8 mouse cellular contexts compared by ENCODE assay signal in genomic region chr6:129180403-129181169, GRCm38 (mm10). TPM values are rescaled to one million over a fixed set of nuclear protein-coding genes. Genes with fewer than 3 reads are reported as not detected.
DNase-seq lines count a peak whose midpoint lies in the region; ATAC-seq lines count a peak whose summit lies in the region.

Clec2d (plus strand) TSS chr6:129180615.

- peak; percentile 50 for DNase-seq in brain, embryonic 18.5 days (ENCODE audit: low read depth, low spot score)
- DNase-seq in naive thymus-derived CD4-positive, alpha-beta T cell, adult 2 months (ENCODE audit: low read depth), result peak; percentile 97
- DNase-seq in splenic B cell, adult 2 months (ENCODE audit: low read depth, low spot score), result peak; percentile 93

- 10% methylated on average over 15 of the region's 15 CpGs for WGBS in heart, embryonic 11.5 days (ENCODE audit: insufficient replicate concordance)
- WGBS in kidney, embryonic 15.5 days, result 3% methylated on average over 15 of the region's 15 CpGs
- 10% methylated on average over 15 of the region's 15 CpGs for WGBS in liver, embryonic 12.5 days (ENCODE audit: insufficient replicate concordance)

- H3K4me1 ChIP-seq in heart, embryonic 11.5 days (ENCODE audit: control insufficient read depth, insufficient read depth, low read length), result 0 out of 2 replicates have a peak, but pooled peaks cover 2% of the 10 kb centered on the region
- H3K4me1 ChIP-seq in kidney, embryonic 15.5 days, result peaks cover 2% of the 10 kb centered on the region; the same call in 1 of the 2 replicates
- H3K4me1 ChIP-seq in liver, embryonic 12.5 days, result peaks cover 8% of the 10 kb centered on the region; the same call in 1 of the 2 replicates

- H3K9me3 ChIP-seq in heart, embryonic 11.5 days (replicated peaks; ENCODE audit: control insufficient read depth, low read length), result no peaks in the 10 kb centered on the region
- H3K9me3 ChIP-seq in kidney, embryonic 15.5 days (replicated peaks), result no peaks in the 10 kb centered on the region
- no peaks in the 10 kb centered on the region for H3K9me3 ChIP-seq in liver, embryonic 12.5 days (replicated peaks)

- H3K27ac ChIP-seq in heart, embryonic 11.5 days (ENCODE audit: low read depth, low read length), result peak within 1 kb of the TSS; percentile 88
- peak within 1 kb of the TSS; percentile 96 for H3K27ac ChIP-seq in kidney, embryonic 15.5 days
- H3K27ac ChIP-seq in liver, embryonic 12.5 days, result peak within 1 kb of the TSS; percentile 85

- H3K4me3 ChIP-seq in heart, embryonic 11.5 days (ENCODE audit: low read depth, low read length), result peak within 1 kb of the TSS; percentile 44
- H3K4me3 ChIP-seq in kidney, embryonic 15.5 days (replicated peaks), result peak within 1 kb of the TSS; percentile 50
- H3K4me3 ChIP-seq in liver, embryonic 12.5 days, result peak within 1 kb of the TSS; percentile 61

- no peaks in the 10 kb centered on the region for H3K36me3 ChIP-seq in heart, embryonic 11.5 days (ENCODE audit: control insufficient read depth, insufficient read depth, low read length)
- peaks cover 20% of the 10 kb centered on the region for H3K36me3 ChIP-seq in kidney, embryonic 15.5 days
- H3K36me3 ChIP-seq in liver, embryonic 12.5 days, result peaks cover 24% of the 10 kb centered on the region
- H3K36me3 ChIP-seq in splenic B cell, adult 2 months (ENCODE audit: control insufficient read depth, insufficient read depth, low read length, poor library complexity, severe bottlenecking), result peaks cover 18% of the 10 kb centered on the region

- peak within 1 kb of the TSS; percentile 65 for H3K4me2 ChIP-seq in heart, embryonic 11.5 days
- H3K4me2 ChIP-seq in kidney, embryonic 15.5 days, result peak within 1 kb of the TSS; percentile 54
- peak within 1 kb of the TSS; percentile 70 for H3K4me2 ChIP-seq in liver, embryonic 12.5 days

- peak within 1 kb of the TSS; percentile 75 for H3K9ac ChIP-seq in heart, embryonic 11.5 days (ENCODE audit: low read depth, low read length)
- peak within 1 kb of the TSS; percentile 46 for H3K9ac ChIP-seq in kidney, embryonic 15.5 days
- peak within 1 kb of the TSS; percentile 68 for H3K9ac ChIP-seq in liver, embryonic 12.5 days

- no peaks in the 10 kb centered on the region for H3K27me3 ChIP-seq in heart, embryonic 11.5 days (ENCODE audit: control insufficient read depth, insufficient read depth, low read length)
- H3K27me3 ChIP-seq in kidney, embryonic 15.5 days, result no peaks in the 10 kb centered on the region
- H3K27me3 ChIP-seq in liver, embryonic 12.5 days (replicated peaks), result no peaks in the 10 kb centered on the region
- no peaks in the 10 kb centered on the region for H3K27me3 ChIP-seq in splenic B cell, adult 2 months (ENCODE audit: control insufficient read depth, insufficient read depth, low read length, poor library complexity, severe bottlenecking)

- peak; percentile 88 for ATAC-seq in CD4-positive, CD25-positive, alpha-beta regulatory T cell, adult 4 months
- ATAC-seq in erythroid progenitor cell, adult 5-6 weeks (replicated peaks; ENCODE audit: low FRiP score, poor library complexity, severe bottlenecking), result peak; percentile 91
- ATAC-seq in heart, embryonic 11.5 days (replicated peaks; ENCODE audit: insufficient number of reproducible peaks, low FRiP score, low TSS enrichment), result peak; percentile 81
- ATAC-seq in kidney, embryonic 15.5 days (replicated peaks; ENCODE audit: low FRiP score), result peak; percentile 95
- peak; percentile 92 for ATAC-seq in liver, embryonic 12.5 days

RNA-seq across cellular contexts. Expression of gene Clec2d, which starts in this region (rescaled TPM):
- 10 to 100 TPM in 1 of 2 experiments, 1 to 10 TPM in 1; 7.8 to 11.7 TPM for polyA plus RNA-seq in CD4-positive, CD25-positive, alpha-beta regulatory T cell, adult 4 months (2017; shearing (Covaris generic))
- total RNA-seq in erythroid progenitor cell, adult 5-6 weeks (2015; ENCODE audit: low replicate concordance), result 2.5 and 14.3 TPM in 2 replicates
- total RNA-seq in erythroid progenitor cell, adult 5-6 weeks (2017; ENCODE audit: low replicate concordance), result 31.2 and 44.5 TPM in 2 replicates
- polyA plus RNA-seq in heart, embryonic 11.5 days (2014; fragmentation: Nextera tagmentation; extraction: Ambion mirVana), result 0.18 TPM in 1 of 2 replicates, not detected in the other
- polyA plus RNA-seq in kidney, embryonic 15.5 days (2015; fragmentation: Nextera tagmentation; extraction: Ambion mirVana), result 0.51 and 1.1 TPM in 2 replicates
- polyA plus RNA-seq in liver, embryonic 12.5 days (2016; fragmentation: Nextera tagmentation; extraction: Ambion mirVana), result not detected in 2 replicates

Comparison
In these comparisons a context has a peak if more than half of its experiments do, and no peak if none do; other contexts are left out.
1. Peak in every context shown above with its lines: DNase-seq, ATAC-seq, H3K4me3 ChIP-seq and H3K27ac ChIP-seq.
2. Peak in ATAC-seq, H3K4me3 ChIP-seq, H3K27ac ChIP-seq, H3K9ac ChIP-seq and H3K4me2 ChIP-seq in heart, embryonic 11.5 days; RNA of the gene not detected or under 1 TPM.
3. Peak in ATAC-seq, H3K4me3 ChIP-seq, H3K27ac ChIP-seq, H3K9ac ChIP-seq and H3K4me2 ChIP-seq in liver, embryonic 12.5 days; RNA of the gene not detected or under 1 TPM.